Mouse (Mus musculus): ENCODE measurements at regions not wholly inside any gene's neighbourhood (a gene's known extent, or its start where the extent isn't known, plus 50 kb on each side); places are given as distances from the start of the nearest gene placed in this dataset.
"Not testable (repeated sequence)": the region's sequence is repeated elsewhere in the genome, so short reads cannot be mapped to it uniquely, and the experiment has no call there.

GRCm38 (mm10) chr1:177501288-177501687 lies 59.1 kb downstream of the Zbtb18 start:
- peaks cover 19% of the 10 kb centered on the region for H3K27me3 ChIP-seq (ENCODE audit: insufficient read depth, low read length)
- no peaks in the 10 kb centered on the region for H3K36me3 ChIP-seq (ENCODE audit: insufficient read depth, low read length)
- no peaks in the 10 kb centered on the region for H3K4me1 ChIP-seq (replicated peaks; ENCODE audit: low read depth, low read length)
- TF ChIP-seq CTCF (conservative IDR thresholded peaks at IDR 0.05; ENCODE audit: low read length) (no peak), POU5F1 (IDR thresholded peaks at IDR 0.05; ENCODE audit: borderline replicate concordance, low read length) (no peak), NANOG (IDR thresholded peaks at IDR 0.05; ENCODE audit: borderline replicate concordance, low read length) (no peak)
- no peak overlapping the region for H3K4me3 ChIP-seq (replicated peaks; ENCODE audit: low read length)
- H3K9me3 ChIP-seq (ENCODE audit: low read length): peaks cover 6% of the 10 kb centered on the region

- Histone ChIP-seq H3K36me3 (ENCODE audit: insufficient read depth, low read length) (no peaks in the 10 kb centered on the region), H3K9me3 (ENCODE audit: low read length) (peaks cover 6% of the 10 kb centered on the region), H3K4me3 (replicated peaks; ENCODE audit: low read length) (no peak overlapping the region), H3K27me3 (ENCODE audit: insufficient read depth, low read length) (peaks cover 6% of the 10 kb centered on the region), H3K4me1 (replicated peaks; ENCODE audit: low read depth, low read length) (peaks cover 11% of the 10 kb centered on the region)
- no peak for TF ChIP-seq POU5F1 (IDR thresholded peaks at IDR 0.05; ENCODE audit: borderline replicate concordance, low read length)
- no peak for TF ChIP-seq CTCF (conservative IDR thresholded peaks at IDR 0.05; ENCODE audit: low read length)
- no peak for TF ChIP-seq NANOG (IDR thresholded peaks at IDR 0.05; ENCODE audit: borderline replicate concordance, low read length)
Measured at GRCm38 (mm10) chr1:177503946-177504345, 61.8 kb downstream of the Zbtb18 start.

GRCm38 (mm10) chr1:177504743-177505142 lies 62.6 kb downstream of the Zbtb18 start:
- H3K9me3 ChIP-seq (ENCODE audit: low read length): peaks cover 6% of the 10 kb centered on the region
- no peak overlapping the region for H3K4me3 ChIP-seq (replicated peaks; ENCODE audit: low read length)
- TF ChIP-seq POU5F1 (IDR thresholded peaks at IDR 0.05; ENCODE audit: borderline replicate concordance, low read length) (no peak), NANOG (IDR thresholded peaks at IDR 0.05; ENCODE audit: borderline replicate concordance, low read length) (no peak), CTCF (conservative IDR thresholded peaks at IDR 0.05; ENCODE audit: low read length) (no peak)
- no peaks in the 10 kb centered on the region for H3K27me3 ChIP-seq (ENCODE audit: insufficient read depth, low read length)
- peaks cover 18% of the 10 kb centered on the region for H3K4me1 ChIP-seq (replicated peaks; ENCODE audit: low read depth, low read length)
- no peaks in the 10 kb centered on the region for H3K36me3 ChIP-seq (ENCODE audit: insufficient read depth, low read length)

GRCm38 (mm10) chr1:177507398-177507797 lies 65.2 kb downstream of the Zbtb18 start:
- H3K27me3 ChIP-seq (ENCODE audit: insufficient read depth, low read length): not testable (repeated sequence)

GRCm38 (mm10) chr1:177509786-177510185 lies 67.6 kb downstream of the Zbtb18 start:
- Histone ChIP-seq H3K27me3 (ENCODE audit: insufficient read depth, low read length) (no peaks in the 10 kb centered on the region), H3K4me1 (replicated peaks; ENCODE audit: low read depth, low read length) (peaks cover 20% of the 10 kb centered on the region), H3K36me3 (ENCODE audit: insufficient read depth, low read length) (no peaks in the 10 kb centered on the region), H3K9me3 (ENCODE audit: low read length) (no peaks in the 10 kb centered on the region), H3K4me3 (replicated peaks; ENCODE audit: low read length) (no peak overlapping the region)
- no peak for TF ChIP-seq CTCF (conservative IDR thresholded peaks at IDR 0.05; ENCODE audit: low read length)
- TF ChIP-seq POU5F1 (IDR thresholded peaks at IDR 0.05; ENCODE audit: borderline replicate concordance, low read length): no peak
- no peak for TF ChIP-seq NANOG (IDR thresholded peaks at IDR 0.05; ENCODE audit: borderline replicate concordance, low read length)

More at GRCm38 (mm10) chr1:177507398-177507797, 65.2 kb downstream of the Zbtb18 start:
- not testable (repeated sequence) for H3K4me3 ChIP-seq (replicated peaks; ENCODE audit: low read length); H3K36me3 ChIP-seq (ENCODE audit: insufficient read depth, low read length); H3K9me3 ChIP-seq (ENCODE audit: low read length)
- peaks cover 20% of the 10 kb centered on the region for H3K4me1 ChIP-seq (replicated peaks; ENCODE audit: low read depth, low read length)

GRCm38 (mm10) chr1:177512116-177512515 lies 70.0 kb downstream of the Zbtb18 start:
- Histone ChIP-seq H3K4me1 (replicated peaks; ENCODE audit: low read depth, low read length) (peaks cover 20% of the 10 kb centered on the region), H3K4me3 (replicated peaks; ENCODE audit: low read length) (no peak overlapping the region), H3K36me3 (ENCODE audit: insufficient read depth, low read length) (no peaks in the 10 kb centered on the region), H3K9me3 (ENCODE audit: low read length) (no peaks in the 10 kb centered on the region), H3K27me3 (ENCODE audit: insufficient read depth, low read length) (no peaks in the 10 kb centered on the region)
- TF ChIP-seq POU5F1 (IDR thresholded peaks at IDR 0.05; ENCODE audit: borderline replicate concordance, low read length) (no peak), NANOG (IDR thresholded peaks at IDR 0.05; ENCODE audit: borderline replicate concordance, low read length) (no peak), CTCF (conservative IDR thresholded peaks at IDR 0.05; ENCODE audit: low read length) (no peak)

GRCm38 (mm10) chr1:177517934-177518610 lies 75.9 kb downstream of the Zbtb18 start:
- H3K36me3 ChIP-seq (ENCODE audit: insufficient read depth, low read length): no peaks in the 10 kb centered on the region
- H3K4me3 ChIP-seq (replicated peaks; ENCODE audit: low read length): no peak overlapping the region
- H3K4me1 ChIP-seq (replicated peaks; ENCODE audit: low read depth, low read length): peaks cover 15% of the 10 kb centered on the region
- H3K9me3 ChIP-seq (ENCODE audit: low read length): no peaks in the 10 kb centered on the region
- peaks cover 6% of the 10 kb centered on the region; the same call in 1 of the 2 replicates for H3K27me3 ChIP-seq (ENCODE audit: insufficient read depth, low read length)
- TF ChIP-seq NANOG (IDR thresholded peaks at IDR 0.05; ENCODE audit: borderline replicate concordance, low read length): no peak

GRCm38 (mm10) chr1:177518897-177519513 lies 76.9 kb downstream of the Zbtb18 start:
- Histone ChIP-seq H3K4me3 (replicated peaks; ENCODE audit: low read length) (no peak overlapping the region), H3K36me3 (ENCODE audit: insufficient read depth, low read length) (no peaks in the 10 kb centered on the region), H3K9me3 (ENCODE audit: low read length) (no peaks in the 10 kb centered on the region), H3K4me1 (replicated peaks; ENCODE audit: low read depth, low read length) (peaks cover 15% of the 10 kb centered on the region), H3K27me3 (ENCODE audit: insufficient read depth, low read length) (peaks cover 6% of the 10 kb centered on the region; the same call in 1 of the 2 replicates)
- TF ChIP-seq POU5F1 (IDR thresholded peaks at IDR 0.05; ENCODE audit: borderline replicate concordance, low read length): no peak
- TF ChIP-seq CTCF (conservative IDR thresholded peaks at IDR 0.05; ENCODE audit: low read length): no peak
- no peak for TF ChIP-seq NANOG (IDR thresholded peaks at IDR 0.05; ENCODE audit: borderline replicate concordance, low read length)

GRCm38 (mm10) chr1:177521110-177521509 lies 79.0 kb downstream of the Zbtb18 start:
- Histone ChIP-seq H3K27me3 (ENCODE audit: insufficient read depth, low read length) (peaks cover 6% of the 10 kb centered on the region; the same call in 1 of the 2 replicates), H3K4me3 (replicated peaks; ENCODE audit: low read length) (no peak overlapping the region), H3K36me3 (ENCODE audit: insufficient read depth, low read length) (no peaks in the 10 kb centered on the region), H3K4me1 (replicated peaks; ENCODE audit: low read depth, low read length) (peaks cover 15% of the 10 kb centered on the region), H3K9me3 (ENCODE audit: low read length) (no peaks in the 10 kb centered on the region)
- TF ChIP-seq CTCF (conservative IDR thresholded peaks at IDR 0.05; ENCODE audit: low read length) (no peak), NANOG (IDR thresholded peaks at IDR 0.05; ENCODE audit: borderline replicate concordance, low read length) (no peak), POU5F1 (IDR thresholded peaks at IDR 0.05; ENCODE audit: borderline replicate concordance, low read length) (no peak)

Measured in E14TG2a.4 (cell line).